31 mouse cellular contexts compared by ENCODE assay signal in genomic region chr5:99959236-99959936, GRCm38 (mm10). TPM values are rescaled to one million over a fixed set of nuclear protein-coding genes. Genes with fewer than 3 reads are reported as not detected.
DNase-seq lines count a peak whose midpoint lies in the region; ATAC-seq and TF ChIP-seq lines count a peak whose summit lies in the region.
"Had no signal": no experiment of that assay in that cellular context is flagged by ENCODE, and none has a peak within 500 bp of the region (broad histone marks: within the 10 kb centered on the region; RNA-seq: fewer than 3 reads in every experiment).

No protein-coding gene starts in this region.

- peaks cover 6% of the 10 kb centered on the region for H3K4me1 ChIP-seq in kidney, adult 2 months (ENCODE audit: control insufficient read depth, insufficient read depth, low read length)
- peaks cover 4% of the 10 kb centered on the region; the same call in 1 of the 2 replicates for H3K4me1 ChIP-seq in lung, postnatal 0 days (ENCODE audit: insufficient read depth, low read depth, low read length)
- no peaks in the 10 kb centered on the region for H3K4me1 ChIP-seq in midbrain, embryonic 14.5 days (ENCODE audit: control insufficient read depth, insufficient read depth, low read length)
- H3K4me1 ChIP-seq in hindbrain, embryonic 16.5 days (ENCODE audit: control insufficient read depth, insufficient read depth, low read depth, low read length) = no peaks in the 10 kb centered on the region
- H3K4me1 ChIP-seq: liver, embryonic 12.5 days; midbrain, embryonic 13.5 days had no signal

- no peak for ATAC-seq in lung, postnatal 0 days
- no peak for ATAC-seq in midbrain, embryonic 14.5 days (ENCODE audit: low FRiP score, low TSS enrichment)
- no peak for ATAC-seq in hindbrain, embryonic 16.5 days
- ATAC-seq: forebrain, embryonic 16.5 days; liver, embryonic 12.5 days; liver, postnatal 0 days; midbrain, embryonic 13.5 days had no signal

- no peak for TF ChIP-seq CTCF in kidney, adult 2 months (conservative IDR thresholded peaks at IDR 0.05; ENCODE audit: insufficient read depth, insufficient read length, low read depth, low read length)
- no peak for TF ChIP-seq CTCF in lung, postnatal 0 days (IDR thresholded peaks at IDR 0.05)

- 0 out of 2 replicates have a peak, but pooled peaks have one; percentile 13 for TF ChIP-seq EP300 in lung, postnatal 0 days (IDR thresholded peaks at IDR 0.05)

- no peak overlapping the region for H3K27ac ChIP-seq in kidney, adult 2 months (ENCODE audit: insufficient read depth, low read depth, low read length)
- no peak overlapping the region for H3K27ac ChIP-seq in lung, postnatal 0 days (ENCODE audit: low read length)
- H3K27ac ChIP-seq in midbrain, embryonic 14.5 days (replicated peaks; ENCODE audit: low read depth, low read length) = no peak overlapping the region
- no peak overlapping the region for H3K27ac ChIP-seq in hindbrain, embryonic 16.5 days (ENCODE audit: low read depth, low read length)
- H3K27ac ChIP-seq: gastrocnemius, adult 2 months; hindbrain, embryonic 12.5 days; layer of hippocampus, adult 2 months; liver, embryonic 12.5 days; midbrain, embryonic 13.5 days had no signal

- no peaks in the 10 kb centered on the region for H3K27me3 ChIP-seq in kidney, adult 2 months (replicated peaks; ENCODE audit: control insufficient read depth, insufficient read depth, low read length)
- H3K27me3 ChIP-seq in lung, postnatal 0 days (replicated peaks; ENCODE audit: insufficient read depth, low read length) = no peaks in the 10 kb centered on the region
- no peaks in the 10 kb centered on the region for H3K27me3 ChIP-seq in midbrain, embryonic 14.5 days (ENCODE audit: control insufficient read depth, insufficient read depth, low read length)
- H3K27me3 ChIP-seq in hindbrain, embryonic 16.5 days (replicated peaks; ENCODE audit: control insufficient read depth, insufficient read depth, low read length) = no peaks in the 10 kb centered on the region
- H3K27me3 ChIP-seq: hindbrain, embryonic 12.5 days; liver, embryonic 12.5 days; megakaryocyte, embryonic 14.5 days; midbrain, embryonic 13.5 days had no signal

- TF ChIP-seq POLR2A in kidney, adult 2 months (IDR thresholded peaks at IDR 0.05; ENCODE audit: low read depth, low read length) = no peak

- no peak overlapping the region for H3K4me3 ChIP-seq in kidney, adult 2 months (ENCODE audit: insufficient read depth, low read depth, low read length)
- no peak overlapping the region for H3K4me3 ChIP-seq in lung, postnatal 0 days (ENCODE audit: low read depth, low read length)
- no peak overlapping the region for H3K4me3 ChIP-seq in midbrain, embryonic 14.5 days (replicated peaks; ENCODE audit: low read depth, low read length)
- no peak overlapping the region for H3K4me3 ChIP-seq in hindbrain, embryonic 16.5 days (ENCODE audit: low read length)
- H3K4me3 ChIP-seq: erythroblast, embryonic 14.5 days; gastrocnemius, adult 2 months; hindbrain, embryonic 12.5 days; layer of hippocampus, adult 2 months; liver, embryonic 12.5 days; megakaryocyte, embryonic 14.5 days; midbrain, embryonic 13.5 days had no signal

- DNase-seq in kidney, adult 2 months = peak; percentile 59
- DNase-seq in kidney, adult 11 months = no peak
- no peak for DNase-seq in lung, postnatal 0 days (ENCODE audit: low spot score)
- no peak for DNase-seq in lung, postnatal 14 days
- DNase-seq in R1 (ENCODE audit: low read depth, low spot score) = peak; percentile 69
- no peak for DNase-seq in midbrain, embryonic 14.5 days
- DNase-seq: adrenal gland, postnatal 25 days; cerebellum, adult 11-12 months; cerebellum, adult 9-11 months; gastrocnemius, adult 2 months; gastrocnemius, postnatal 36 days; heart, adult 18-20 months; heart, postnatal 36 days; layer of hippocampus, postnatal 36 days; left cerebral cortex, postnatal 4 days; liver, postnatal 0 days; right cerebral cortex, adult 18-20 months; right cerebral cortex, postnatal 4 days; thymus, postnatal 4 days had no signal

- H3K9me3 ChIP-seq in lung, postnatal 0 days (ENCODE audit: low read length) = no peaks in the 10 kb centered on the region
- H3K9me3 ChIP-seq in midbrain, embryonic 14.5 days (ENCODE audit: control insufficient read depth, low read length) = no peaks in the 10 kb centered on the region
- H3K9me3 ChIP-seq in hindbrain, embryonic 16.5 days (ENCODE audit: control insufficient read depth, low read length) = no peaks in the 10 kb centered on the region
- H3K9me3 ChIP-seq: hindbrain, embryonic 12.5 days; liver, embryonic 12.5 days; megakaryocyte, embryonic 14.5 days; midbrain, embryonic 13.5 days had no signal

- 28% methylated on average over 2 of the region's 2 CpGs for WGBS in kidney, adult 2 months
- WGBS in lung, postnatal 0 days = 55% methylated on average over 2 of the region's 2 CpGs
- WGBS in midbrain, embryonic 14.5 days = 83% methylated on average over 2 of the region's 2 CpGs
- WGBS in hindbrain, embryonic 16.5 days = 79% methylated on average over 2 of the region's 2 CpGs

- H3K4me2 ChIP-seq in lung, postnatal 0 days (replicated peaks; ENCODE audit: low read depth, low read length) = no peak overlapping the region
- no peak overlapping the region for H3K4me2 ChIP-seq in midbrain, embryonic 14.5 days (ENCODE audit: low read length)
- H3K4me2 ChIP-seq in hindbrain, embryonic 16.5 days (ENCODE audit: low read length) = no peak overlapping the region
- H3K4me2 ChIP-seq: heart, embryonic 11.5 days; hindbrain, embryonic 12.5 days; liver, embryonic 12.5 days; midbrain, embryonic 13.5 days had no signal

- no peak overlapping the region for H3K9ac ChIP-seq in lung, postnatal 0 days (replicated peaks; ENCODE audit: low read depth)
- H3K9ac ChIP-seq in midbrain, embryonic 14.5 days (replicated peaks; ENCODE audit: low read length) = no peak overlapping the region
- no peak overlapping the region for H3K9ac ChIP-seq in hindbrain, embryonic 16.5 days (ENCODE audit: low read depth, low read length)
- H3K9ac ChIP-seq: hindbrain, embryonic 12.5 days; liver, embryonic 12.5 days; liver, postnatal 0 days; midbrain, embryonic 13.5 days had no signal

- peaks cover 7% of the 10 kb centered on the region for H3K36me3 ChIP-seq in kidney, adult 2 months (ENCODE audit: control insufficient read depth, insufficient read depth, low read length)
- H3K36me3 ChIP-seq in lung, postnatal 0 days (ENCODE audit: insufficient read depth, low read length) = peaks cover 9% of the 10 kb centered on the region
- H3K36me3 ChIP-seq in midbrain, embryonic 14.5 days (ENCODE audit: control insufficient read depth, insufficient read depth, low read length) = peaks cover 51% of the 10 kb centered on the region
- peaks cover 27% of the 10 kb centered on the region for H3K36me3 ChIP-seq in hindbrain, embryonic 16.5 days (ENCODE audit: control insufficient read depth, insufficient read depth, low read length)

RNA-seq across cellular contexts. Expression of gene Hnrnpd, which starts 19.4 kb away (rescaled TPM):
- 20.3 and 21.2 TPM in 2 replicates for polyA plus RNA-seq in kidney, adult 2 months (2012; rRNA removed)
- 44.0 and 51.4 TPM in 2 replicates for polyA plus RNA-seq in lung, postnatal 0 days (2015; fragmentation: Nextera tagmentation; extraction: Ambion mirVana)
- 134 and 147 TPM in 2 replicates for polyA plus RNA-seq in midbrain, embryonic 14.5 days (2014; fragmentation: Nextera tagmentation; extraction: Ambion mirVana)
- polyA plus RNA-seq in hindbrain, embryonic 16.5 days (2015; fragmentation: Nextera tagmentation; extraction: Ambion mirVana) = 28.9 and 81.2 TPM in 2 replicates

RNA-seq across cellular contexts. Expression of gene 4930524J08Rik, which starts 19.5 kb away (rescaled TPM):
- polyA plus RNA-seq in kidney, adult 2 months (2012; rRNA removed) = 1.8 and 4.1 TPM in 2 replicates
- 3.0 and 3.4 TPM in 2 replicates for polyA plus RNA-seq in lung, postnatal 0 days (2015; fragmentation: Nextera tagmentation; extraction: Ambion mirVana)
- 2.4 and 3.6 TPM in 2 replicates for polyA plus RNA-seq in midbrain, embryonic 14.5 days (2014; fragmentation: Nextera tagmentation; extraction: Ambion mirVana)
- polyA plus RNA-seq in hindbrain, embryonic 16.5 days (2015; fragmentation: Nextera tagmentation; extraction: Ambion mirVana) = 2.7 and 2.8 TPM in 2 replicates

RNA-seq across cellular contexts. Expression of gene Vamp9, which starts 53.3 kb away (rescaled TPM):
- polyA plus RNA-seq in kidney, adult 2 months (2012; rRNA removed) = 0.22 TPM in 1 of 2 replicates, not detected in the other
- polyA plus RNA-seq in lung, postnatal 0 days (2015; fragmentation: Nextera tagmentation; extraction: Ambion mirVana) = 0.21 TPM in 1 of 2 replicates, not detected in the other
- 0.50 and 0.68 TPM in 2 replicates for polyA plus RNA-seq in midbrain, embryonic 14.5 days (2014; fragmentation: Nextera tagmentation; extraction: Ambion mirVana)
- polyA plus RNA-seq in hindbrain, embryonic 16.5 days (2015; fragmentation: Nextera tagmentation; extraction: Ambion mirVana) = 0.34 and 0.61 TPM in 2 replicates
- polyA plus RNA-seq: embryonic facial prominence, embryonic 14.5 days; erythroblast, embryonic 14.5 days; hindbrain, embryonic 12.5 days; kidney, embryonic 14.5 days; liver, embryonic 12.5 days; liver, postnatal 0 days; spleen, adult 2 months had no signal

Comparison
In these comparisons a context has a peak if more than half of its experiments do, and no peak if none do; other contexts are left out.
1. DNase-seq: peak in kidney, adult 2 months (single experiment) and R1 (single experiment); none in kidney, adult 11 months (single experiment), lung, postnatal 0 days (single experiment), lung, postnatal 14 days (single experiment) and midbrain, embryonic 14.5 days (single experiment).